Mouse (Mus musculus) brain, adult 2 months (tissue): Measurements from ENCODE around the gene Polrmt.

Experiments
- DNase-seq: peaks from one replicate; pipeline ENCODE4 v3.0.0; 2011; ENCODE audit warnings: low read depth, low spot score

The Polrmt gene

GRCm38 (mm10) chr10:79743161-79743560, 3.2 kb downstream of the Polrmt start:
- no peak for DNase-seq

- no peak for DNase-seq
Observed at GRCm38 (mm10) chr10:79740863-79741262, 5.5 kb downstream of the Polrmt start.

- DNase-seq, result no peak
Observed at GRCm38 (mm10) chr10:79739234-79739633, 7.1 kb downstream of the Polrmt start.

- no peak for DNase-seq
Observed at GRCm38 (mm10) chr10:79738259-79738658, 8.1 kb downstream of the Polrmt start.

GRCm38 (mm10) chr10:79736706-79737105, 9.7 kb downstream of the Polrmt start:
- no peak for DNase-seq

- DNase-seq, result no peak
Observed at GRCm38 (mm10) chr10:79735361-79735760, 11.0 kb downstream of the Polrmt start.

GRCm38 (mm10) chr10:79733847-79734246, 12.5 kb downstream of the Polrmt start:
- DNase-seq, result no peak

GRCm38 (mm10) chr10:79732500-79732899, 13.9 kb downstream of the Polrmt start:
- no peak for DNase-seq

- DNase-seq, result peak; percentile 89
Observed at GRCm38 (mm10) chr10:79729357-79729965, 16.9 kb downstream of the Polrmt start.

GRCm38 (mm10) chr10:79728323-79729249, 17.8 kb downstream of the Polrmt start:
- DNase-seq, result peak; percentile 90

GRCm38 (mm10) chr10:79726090-79726489, 20.3 kb downstream of the Polrmt start:
- peak; percentile 59 for DNase-seq

- DNase-seq, result no peak
Observed at GRCm38 (mm10) chr10:79723692-79724091, 22.7 kb downstream of the Polrmt start.

- peak; percentile 55 for DNase-seq
Observed at GRCm38 (mm10) chr10:79723047-79723446, 23.3 kb downstream of the Polrmt start.

- no peak for DNase-seq
Observed at GRCm38 (mm10) chr10:79721089-79721488, 25.3 kb downstream of the Polrmt start.

- peak; percentile 56 for DNase-seq
Observed at GRCm38 (mm10) chr10:79717640-79718357, 28.6 kb downstream of the Polrmt start.

- peak; percentile 78 for DNase-seq
Observed at GRCm38 (mm10) chr10:79716988-79717355, 29.4 kb downstream of the Polrmt start.

GRCm38 (mm10) chr10:79716254-79716987, 30.0 kb downstream of the Polrmt start, which contains the start of gene Hcn2:
Gene Hcn2 (plus strand): TSS chr10:79716634.
- DNase-seq, result peak; percentile 71

- peak; percentile 53 for DNase-seq
Observed at GRCm38 (mm10) chr10:79714996-79715395, 31.4 kb downstream of the Polrmt start.

GRCm38 (mm10) chr10:79713163-79713562, 33.2 kb downstream of the Polrmt start:
- peak; percentile 62 for DNase-seq

- DNase-seq, result peak; percentile 93
Observed at GRCm38 (mm10) chr10:79712499-79713126, 33.8 kb downstream of the Polrmt start.

GRCm38 (mm10) chr10:79712029-79712428, 34.4 kb downstream of the Polrmt start:
- DNase-seq, result peak; percentile 46
